ENCODE assay signal across 8 mouse cellular contexts in the genomic region with DNA sequence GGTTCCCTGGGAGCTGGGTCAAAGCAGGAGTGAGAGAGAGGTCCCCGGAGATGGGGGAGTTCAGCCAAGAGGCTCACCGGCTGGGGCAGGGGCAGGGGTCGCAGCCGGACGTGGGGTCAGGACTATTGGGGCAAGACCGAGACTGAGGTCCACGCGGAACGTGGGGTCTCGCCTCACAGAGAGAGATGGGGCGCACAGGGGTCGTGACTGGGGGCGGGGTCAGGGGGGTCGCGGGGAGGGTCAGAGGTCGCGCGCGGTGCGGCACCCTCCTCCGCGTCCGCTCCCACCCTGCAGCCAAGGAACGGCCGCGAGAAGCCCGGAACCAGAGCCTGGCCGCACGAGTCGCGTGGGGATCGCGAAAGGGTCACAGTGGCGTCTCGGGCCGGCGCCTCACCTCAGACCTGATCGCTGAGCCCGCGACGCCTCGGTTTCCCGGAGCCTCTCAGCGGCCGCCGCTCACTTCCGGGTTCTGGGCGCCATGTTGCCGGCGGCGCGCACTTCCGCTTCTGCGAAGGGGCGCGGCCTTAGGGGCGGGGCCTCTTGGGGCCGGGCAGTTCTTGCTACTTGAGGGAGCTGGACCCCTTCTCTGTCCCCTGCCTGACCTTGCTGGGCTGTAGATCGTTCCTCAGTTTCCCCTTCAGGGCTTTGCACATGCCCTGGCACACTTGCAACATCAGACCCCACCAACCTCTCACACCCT. TPM values are rescaled to one million over a fixed set of nuclear protein-coding genes. Genes with fewer than 3 reads are reported as not detected.
DNase-seq lines count a peak whose midpoint lies in the region; ATAC-seq and TF ChIP-seq lines count a peak whose summit lies in the region.

No protein-coding gene starts in this region.

- peak overlapping the region; percentile 82 for H3K9ac ChIP-seq in ES-Bruce4 (ENCODE audit: low read depth, poor library complexity, severe bottlenecking)
- H3K9ac ChIP-seq in forebrain, embryonic 12.5 days: peak overlapping the region; percentile 79
- H3K9ac ChIP-seq in heart, postnatal 0 days (replicated peaks; ENCODE audit: low read depth, low read length): peak overlapping the region; percentile 83
- peak overlapping the region; percentile 91 for H3K9ac ChIP-seq in neural tube, embryonic 15.5 days (replicated peaks)

- no peaks in the 10 kb centered on the region for H3K36me3 ChIP-seq in ES-Bruce4 (ENCODE audit: control insufficient read depth, insufficient read depth, low read length, poor library complexity, severe bottlenecking)
- no peaks in the 10 kb centered on the region for H3K36me3 ChIP-seq in forebrain, embryonic 12.5 days (replicated peaks)
- no peaks in the 10 kb centered on the region for H3K36me3 ChIP-seq in heart, postnatal 0 days (replicated peaks; ENCODE audit: control insufficient read depth, insufficient read depth, low read length)
- H3K36me3 ChIP-seq in neural tube, embryonic 15.5 days: no peaks in the 10 kb centered on the region

- no peaks in the 10 kb centered on the region for H3K27me3 ChIP-seq in ES-Bruce4 (ENCODE audit: control insufficient read depth, insufficient read depth, low read length, poor library complexity, severe bottlenecking)
- peaks cover 4% of the 10 kb centered on the region; the same call in 1 of the 2 replicates for H3K27me3 ChIP-seq in forebrain, embryonic 12.5 days
- no peaks in the 10 kb centered on the region for H3K27me3 ChIP-seq in heart, postnatal 0 days (ENCODE audit: control insufficient read depth, insufficient read depth, low read length)
- no peaks in the 10 kb centered on the region for H3K27me3 ChIP-seq in neural tube, embryonic 15.5 days (replicated peaks)

- peak overlapping the region; percentile 79 for H3K4me2 ChIP-seq in forebrain, embryonic 12.5 days
- peak overlapping the region; percentile 96 for H3K4me2 ChIP-seq in heart, postnatal 0 days (ENCODE audit: low read depth, low read length)
- H3K4me2 ChIP-seq in neural tube, embryonic 15.5 days: peak overlapping the region; percentile 93

- no peak for TF ChIP-seq POLR2A in ES-Bruce4 (IDR thresholded peaks at IDR 0.05; ENCODE audit: insufficient read depth, low read length)
- TF ChIP-seq POLR2A in lung, adult 2 months (IDR thresholded peaks at IDR 0.05; ENCODE audit: borderline replicate concordance, extremely low read depth, low read depth, low read length): peak; percentile 71

- H3K27ac ChIP-seq in ES-Bruce4 (ENCODE audit: insufficient read depth, low read length): no peak overlapping the region
- H3K27ac ChIP-seq in forebrain, embryonic 12.5 days: 0 out of 2 replicates have a peak overlapping the region, but pooled peaks have one; percentile 59
- peak overlapping the region; percentile 76 for H3K27ac ChIP-seq in heart, postnatal 0 days (ENCODE audit: low read depth)
- H3K27ac ChIP-seq in neural tube, embryonic 15.5 days (replicated peaks): peak overlapping the region; percentile 79

- H3K4me1 ChIP-seq in ES-Bruce4 (ENCODE audit: control insufficient read depth, insufficient read depth, low read length): peaks cover 13% of the 10 kb centered on the region
- peaks cover 23% of the 10 kb centered on the region for H3K4me1 ChIP-seq in forebrain, embryonic 12.5 days
- peaks cover 25% of the 10 kb centered on the region for H3K4me1 ChIP-seq in heart, postnatal 0 days (ENCODE audit: control insufficient read depth, insufficient read depth)
- peaks cover 27% of the 10 kb centered on the region for H3K4me1 ChIP-seq in lung, adult 2 months (ENCODE audit: control insufficient read depth, insufficient read depth, low read length)
- H3K4me1 ChIP-seq in neural tube, embryonic 15.5 days: peaks cover 36% of the 10 kb centered on the region

- ATAC-seq in forebrain, embryonic 12.5 days (ENCODE audit: low FRiP score): peak; percentile 92
- ATAC-seq in heart, postnatal 0 days (ENCODE audit: insufficient read depth, low read depth): peak; percentile 89
- ATAC-seq in neural tube, embryonic 15.5 days (ENCODE audit: low FRiP score): peak; percentile 91

- under 1% methylated on average over 59 of the region's 59 CpGs for WGBS in forebrain, embryonic 12.5 days
- under 1% methylated on average over 54 of the region's 59 CpGs for WGBS in heart, postnatal 0 days
- WGBS in lung, adult 2 months: under 1% methylated on average over 59 of the region's 59 CpGs
- under 1% methylated on average over 58 of the region's 59 CpGs for WGBS in neural tube, embryonic 15.5 days

- 0 out of 2 replicates have a peak, but pooled peaks have one; percentile 20 for TF ChIP-seq EP300 in ES-Bruce4 (IDR thresholded peaks at IDR 0.05; ENCODE audit: insufficient read depth, low read depth, low read length)
- peak; percentile 53; the same call in 1 of the 2 replicates for TF ChIP-seq EP300 in heart, postnatal 0 days (IDR thresholded peaks at IDR 0.05; ENCODE audit: low read depth)

- no peaks in the 10 kb centered on the region for H3K9me3 ChIP-seq in ES-Bruce4 (replicated peaks; ENCODE audit: control insufficient read depth, insufficient read depth, low read length, poor library complexity, severe bottlenecking)
- H3K9me3 ChIP-seq in forebrain, embryonic 12.5 days: no peaks in the 10 kb centered on the region
- H3K9me3 ChIP-seq in heart, postnatal 0 days (replicated peaks; ENCODE audit: control insufficient read depth, low read length): no peaks in the 10 kb centered on the region
- no peaks in the 10 kb centered on the region for H3K9me3 ChIP-seq in neural tube, embryonic 15.5 days (replicated peaks)

- H3K4me3 ChIP-seq in ES-Bruce4 (ENCODE audit: low read depth, low read length): peak overlapping the region; percentile 91
- H3K4me3 ChIP-seq in forebrain, embryonic 12.5 days (replicated peaks): peak overlapping the region; percentile 93
- peak overlapping the region; percentile 77 for H3K4me3 ChIP-seq in heart, postnatal 0 days (ENCODE audit: low read depth, low read length)
- peak overlapping the region; percentile 96 for H3K4me3 ChIP-seq in lung, adult 2 months (replicated peaks; ENCODE audit: extremely low read depth, low read depth, low read length)
- peak overlapping the region; percentile 95 for H3K4me3 ChIP-seq in neural tube, embryonic 15.5 days (replicated peaks)

- DNase-seq in c-Kit-positive CD71-positive TER-119-negative erythroid progenitor cells, embryonic 14.5 days (ENCODE audit: low read depth): peak; percentile 75
- peak; percentile 79 for DNase-seq in heart, postnatal 0 days (ENCODE audit: low spot score)
- peak; percentile 92 to 95 for DNase-seq in kidney, postnatal 4 days
- DNase-seq in lung, adult 2 months: peak; percentile 88
- DNase-seq in testis, postnatal 10 days (ENCODE audit: low spot score): peak; percentile 93

- TF ChIP-seq CTCF in ES-Bruce4 (IDR thresholded peaks at IDR 0.05; ENCODE audit: low read depth, low read length): no peak
- TF ChIP-seq CTCF in heart, postnatal 0 days (IDR thresholded peaks at IDR 0.05; ENCODE audit: low read depth): no peak
- TF ChIP-seq CTCF in lung, adult 2 months (IDR thresholded peaks at IDR 0.05; ENCODE audit: insufficient read depth, low read length): no peak

RNA-seq across cellular contexts. Expression of a gene that starts 3.0 kb away (rescaled TPM):
- 36.1 and 37.3 TPM in 2 replicates for polyA plus RNA-seq in ES-Bruce4 (2011; ENCODE audit: insufficient read depth, insufficient read length, low read depth, missing spikeins)
- polyA plus RNA-seq in forebrain, embryonic 12.5 days (2016; fragmentation: Nextera tagmentation; extraction: Ambion mirVana): 14.8 and 16.4 TPM in 2 replicates
- 21.1 and 22.0 TPM in 2 replicates for total RNA-seq in heart, postnatal 0 days (2014; rRNA removed; ENCODE audit: low replicate concordance)
- polyA plus RNA-seq in heart, postnatal 0 days (2015; fragmentation: Nextera tagmentation; extraction: Ambion mirVana): 5.9 and 6.3 TPM in 2 replicates
- 83.7 and 85.8 TPM in 2 replicates for polyA plus RNA-seq in lung, adult 2 months (2012; rRNA removed)
- polyA plus RNA-seq in neural tube, embryonic 15.5 days (2015; fragmentation: Nextera tagmentation; extraction: Ambion mirVana): 11.7 and 12.8 TPM in 2 replicates

RNA-seq across cellular contexts. Expression of a gene that starts 13.2 kb away (rescaled TPM):
- 70.3 and 91.6 TPM in 2 replicates for polyA plus RNA-seq in ES-Bruce4 (2011; ENCODE audit: insufficient read depth, insufficient read length, low read depth, missing spikeins)
- polyA plus RNA-seq in forebrain, embryonic 12.5 days (2016; fragmentation: Nextera tagmentation; extraction: Ambion mirVana): 20.8 and 23.2 TPM in 2 replicates
- 40.3 and 57.4 TPM in 2 replicates for total RNA-seq in heart, postnatal 0 days (2014; rRNA removed; ENCODE audit: low replicate concordance)
- 10.6 and 10.8 TPM in 2 replicates for polyA plus RNA-seq in heart, postnatal 0 days (2015; fragmentation: Nextera tagmentation; extraction: Ambion mirVana)
- polyA plus RNA-seq in lung, adult 2 months (2012; rRNA removed): 161 and 168 TPM in 2 replicates
- polyA plus RNA-seq in neural tube, embryonic 15.5 days (2015; fragmentation: Nextera tagmentation; extraction: Ambion mirVana): 16.9 and 17.3 TPM in 2 replicates

RNA-seq across cellular contexts. Expression of a gene that starts 36.1 kb away (rescaled TPM):
- 242 and 255 TPM in 2 replicates for polyA plus RNA-seq in ES-Bruce4 (2011; ENCODE audit: insufficient read depth, insufficient read length, low read depth, missing spikeins)
- 405 and 428 TPM in 2 replicates for polyA plus RNA-seq in forebrain, embryonic 12.5 days (2016; fragmentation: Nextera tagmentation; extraction: Ambion mirVana)
- 970 and 972 TPM in 2 replicates for total RNA-seq in heart, postnatal 0 days (2014; rRNA removed; ENCODE audit: low replicate concordance)
- 1,858 and 1,876 TPM in 2 replicates for polyA plus RNA-seq in heart, postnatal 0 days (2015; fragmentation: Nextera tagmentation; extraction: Ambion mirVana)
- 709 and 1,054 TPM in 2 replicates for polyA plus RNA-seq in lung, adult 2 months (2012; rRNA removed)
- polyA plus RNA-seq in neural tube, embryonic 15.5 days (2015; fragmentation: Nextera tagmentation; extraction: Ambion mirVana): 553 and 558 TPM in 2 replicates

RNA-seq across cellular contexts. Expression of a gene that starts 38.3 kb away (rescaled TPM):
- 29.8 and 33.4 TPM in 2 replicates for polyA plus RNA-seq in ES-Bruce4 (2011; ENCODE audit: insufficient read depth, insufficient read length, low read depth, missing spikeins)
- polyA plus RNA-seq in forebrain, embryonic 12.5 days (2016; fragmentation: Nextera tagmentation; extraction: Ambion mirVana): 13.2 and 13.8 TPM in 2 replicates
- total RNA-seq in heart, postnatal 0 days (2014; rRNA removed; ENCODE audit: low replicate concordance): 2.8 and 5.9 TPM in 2 replicates
- 1.0 and 1.1 TPM in 2 replicates for polyA plus RNA-seq in heart, postnatal 0 days (2015; fragmentation: Nextera tagmentation; extraction: Ambion mirVana)
- polyA plus RNA-seq in lung, adult 2 months (2012; rRNA removed): 29.9 and 31.5 TPM in 2 replicates
- 91.9 and 93.0 TPM in 2 replicates for polyA plus RNA-seq in neural tube, embryonic 15.5 days (2015; fragmentation: Nextera tagmentation; extraction: Ambion mirVana)

RNA-seq across cellular contexts. Expression of a gene that starts 45.7 kb away (rescaled TPM):
- 67.4 and 73.2 TPM in 2 replicates for polyA plus RNA-seq in ES-Bruce4 (2011; ENCODE audit: insufficient read depth, insufficient read length, low read depth, missing spikeins)
- polyA plus RNA-seq in forebrain, embryonic 12.5 days (2016; fragmentation: Nextera tagmentation; extraction: Ambion mirVana): 45.0 and 50.3 TPM in 2 replicates
- 100 and 122 TPM in 2 replicates for total RNA-seq in heart, postnatal 0 days (2014; rRNA removed; ENCODE audit: low replicate concordance)
- 12.4 and 15.8 TPM in 2 replicates for polyA plus RNA-seq in heart, postnatal 0 days (2015; fragmentation: Nextera tagmentation; extraction: Ambion mirVana)
- 110 and 150 TPM in 2 replicates for polyA plus RNA-seq in lung, adult 2 months (2012; rRNA removed)
- polyA plus RNA-seq in neural tube, embryonic 15.5 days (2015; fragmentation: Nextera tagmentation; extraction: Ambion mirVana): 19.4 and 20.5 TPM in 2 replicates
